Mouse (Mus musculus): Measurements from ENCODE around the gene Trabd2b. TPM values are rescaled to one million over a fixed set of nuclear protein-coding genes. Genes with fewer than 3 reads are reported as not detected.

Trabd2b gene
- not detected for polyA plus RNA-seq (2017; shearing (Covaris generic))

GRCm38 (mm10) chr4:114406355-114407101 is at the start of gene Trabd2b:
Trabd2b (plus strand) TSS chr4:114406724.

Other genes starting within 250 kb of the Trabd2b start
- gene Skint11, start 243.3 kb upstream of the Trabd2b start, polyA plus RNA-seq (2017; shearing (Covaris generic)), result not detected

All from activated CD4-positive, CD25-positive, alpha-beta regulatory T cell, adult 9 weeks (primary cell).